Mouse (Mus musculus): Measurements from ENCODE around the gene Ankrd35.
"Not testable (repeated sequence)": the region's sequence is repeated elsewhere in the genome, so short reads cannot be mapped to it uniquely, and the experiment has no call there.

Ankrd35 gene

GRCm38 (mm10) chr3:96673514-96673913, 3.6 kb downstream of the Ankrd35 start:
- DNase-seq (ENCODE audit: low spot score), result no peak

GRCm38 (mm10) chr3:96674442-96674841, 4.5 kb downstream of the Ankrd35 start:
- no peak for DNase-seq (ENCODE audit: low spot score)

GRCm38 (mm10) chr3:96675171-96675570, 5.2 kb downstream of the Ankrd35 start:
- no peak for DNase-seq (ENCODE audit: low spot score)

- DNase-seq (ENCODE audit: low spot score), result no peak
Measured at GRCm38 (mm10) chr3:96675690-96676089, 5.8 kb downstream of the Ankrd35 start.

GRCm38 (mm10) chr3:96678456-96678855, 8.5 kb downstream of the Ankrd35 start:
- DNase-seq (ENCODE audit: low spot score), result no peak

- no peak for DNase-seq (ENCODE audit: low spot score)
Measured at GRCm38 (mm10) chr3:96679159-96679674, 9.3 kb downstream of the Ankrd35 start.

- DNase-seq (ENCODE audit: low spot score), result no peak
Measured at GRCm38 (mm10) chr3:96680269-96680956, 10.5 kb downstream of the Ankrd35 start.

GRCm38 (mm10) chr3:96683496-96683895, 13.6 kb downstream of the Ankrd35 start:
- no peak for DNase-seq (ENCODE audit: low spot score)

GRCm38 (mm10) chr3:96684151-96684821, 14.4 kb downstream of the Ankrd35 start:
- DNase-seq (ENCODE audit: low spot score), result no peak

- no peak for DNase-seq (ENCODE audit: low spot score)
Measured at GRCm38 (mm10) chr3:96684822-96685156, 14.9 kb downstream of the Ankrd35 start.

- DNase-seq (ENCODE audit: low spot score), result not testable (repeated sequence)
Measured at GRCm38 (mm10) chr3:96686057-96686456, 16.1 kb downstream of the Ankrd35 start.

GRCm38 (mm10) chr3:96688854-96689253, 18.9 kb downstream of the Ankrd35 start:
- no peak for DNase-seq (ENCODE audit: low spot score)

- DNase-seq (ENCODE audit: low spot score), result no peak
Measured at GRCm38 (mm10) chr3:96690298-96690697, 20.4 kb downstream of the Ankrd35 start.

GRCm38 (mm10) chr3:96692506-96692905, 22.6 kb downstream of the Ankrd35 start:
- DNase-seq (ENCODE audit: low spot score), result no peak

GRCm38 (mm10) chr3:96693579-96693978, 23.6 kb downstream of the Ankrd35 start:
- no peak for DNase-seq (ENCODE audit: low spot score)

GRCm38 (mm10) chr3:96696198-96696765, 26.4 kb downstream of the Ankrd35 start, which contains the start of gene Pias3:
TSS of gene Pias3 (plus strand) at chr3:96696384.
- peak; percentile 73 for DNase-seq (ENCODE audit: low spot score)

GRCm38 (mm10) chr3:96696766-96697732, 27.1 kb downstream of the Ankrd35 start:
- DNase-seq (ENCODE audit: low spot score), result peak; percentile 88

- DNase-seq (ENCODE audit: low spot score), result no peak
Measured at GRCm38 (mm10) chr3:96698993-96699690, 29.2 kb downstream of the Ankrd35 start.

- DNase-seq (ENCODE audit: low spot score), result no peak
Measured at GRCm38 (mm10) chr3:96700376-96700775, 30.4 kb downstream of the Ankrd35 start.

GRCm38 (mm10) chr3:96701003-96701402, 31.1 kb downstream of the Ankrd35 start:
- DNase-seq (ENCODE audit: low spot score), result no peak

- DNase-seq (ENCODE audit: low spot score), result no peak
Measured at GRCm38 (mm10) chr3:96704778-96705177, 34.8 kb downstream of the Ankrd35 start.

Measured in ovary, postnatal 10 days (tissue).